In genomic region chr6:129179831-129180230, GRCm38 (mm10) we compare ENCODE assay signal across 2 mouse cellular contexts. TPM values are rescaled to one million over a fixed set of nuclear protein-coding genes. Genes with fewer than 3 reads are reported as not detected.
"Had no signal": no experiment of that assay in that cellular context is flagged by ENCODE, and none has a peak within 500 bp of the region (broad histone marks: within the 10 kb centered on the region; RNA-seq: fewer than 3 reads in every experiment).

No protein-coding gene starts in this region.

RNA-seq across cellular contexts. Expression of gene Clec2d, which starts 0.6 kb away (rescaled TPM):
- polyA plus RNA-seq: limb, embryonic 11.5 days; neural tube, embryonic 12.5 days had no signal
